Mouse (Mus musculus) lung, postnatal 0 days (tissue): ENCODE data around the gene Ncapd3.

Experiments used
- CTCF ChIP-seq: IDR thresholded peaks from 2 replicates; pipeline ENCODE4 v1.5.1; 2016; ENCODE audit warnings: antibody characterized with exemption, mild to moderate bottlenecking
- EP300 ChIP-seq: IDR thresholded peaks from 2 replicates; pipeline ENCODE4 v1.6.1; 2016; ENCODE audit warnings: antibody characterized with exemption, mild to moderate bottlenecking, control low read depth

DNA sequence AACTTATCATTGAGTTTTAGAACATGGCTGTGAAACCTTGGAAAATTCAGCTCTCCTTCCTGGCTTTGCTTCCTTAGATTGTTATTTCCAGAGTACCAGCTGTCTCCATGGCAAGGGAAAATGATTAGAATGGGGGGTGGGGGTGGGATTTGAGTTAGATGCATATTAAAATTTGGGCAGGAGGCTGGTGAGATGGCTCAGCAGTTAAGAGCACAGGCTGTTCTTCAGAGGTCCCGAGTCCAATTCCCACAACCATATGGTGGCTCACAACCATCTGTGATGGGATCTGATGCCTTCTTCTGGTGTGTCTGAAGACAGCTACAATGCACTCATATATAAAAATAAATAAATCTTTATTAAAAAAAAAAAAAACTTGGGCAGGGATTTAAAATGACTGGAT lies 24.0 kb upstream of the Ncapd3 start:
- TF ChIP-seq CTCF (no peak), EP300 (no peak)
